Mouse (Mus musculus) lung, postnatal 10 days (tissue): ENCODE results near the gene Foxn1.

Source experiments
- DNase-seq: peaks from one replicate; pipeline ENCODE4 v3.0.0; 2021

Gene Foxn1

GRCm38 (mm10) chr11:78399680-78400079 lies 13.3 kb upstream of the Foxn1 start:
- peak; percentile 87 for DNase-seq

GRCm38 (mm10) chr11:78398212-78398611 lies 11.9 kb upstream of the Foxn1 start:
- DNase-seq = no peak

GRCm38 (mm10) chr11:78397397-78397796 lies 11.0 kb upstream of the Foxn1 start:
- peak; percentile 85 for DNase-seq

DNA sequence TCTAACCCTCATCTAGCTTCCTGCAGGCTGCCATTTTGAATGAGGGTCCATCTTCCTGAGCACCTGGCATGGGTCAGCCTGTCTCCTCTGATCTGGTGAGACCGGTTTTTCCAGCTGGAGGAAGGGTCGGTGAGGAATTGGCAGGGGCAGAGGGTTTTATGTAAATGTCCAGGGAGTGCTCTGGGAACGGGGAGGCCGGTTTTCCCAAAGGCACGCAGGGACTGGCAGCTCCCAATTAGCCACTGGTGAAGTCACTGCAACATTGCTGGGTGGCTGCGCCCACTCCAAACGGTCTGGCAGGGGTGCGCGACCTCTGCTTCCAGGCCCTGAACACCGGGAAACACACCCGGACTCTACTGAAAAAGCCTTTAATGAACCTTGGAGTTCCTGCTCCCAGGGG lies 10.6 kb upstream of the Foxn1 start:
- no peak for DNase-seq

- peak; percentile 77 for DNase-seq
These were observed 6.4 kb upstream of the Foxn1 start for GRCm38 (mm10) chr11:78392728-78393127.

- DNase-seq = no peak
These were observed 582 bp downstream of the Foxn1 start for GRCm38 (mm10) chr11:78385776-78386175.

- DNase-seq = no peak
These were observed 3.7 kb downstream of the Foxn1 start for GRCm38 (mm10) chr11:78382701-78383100.

DNA sequence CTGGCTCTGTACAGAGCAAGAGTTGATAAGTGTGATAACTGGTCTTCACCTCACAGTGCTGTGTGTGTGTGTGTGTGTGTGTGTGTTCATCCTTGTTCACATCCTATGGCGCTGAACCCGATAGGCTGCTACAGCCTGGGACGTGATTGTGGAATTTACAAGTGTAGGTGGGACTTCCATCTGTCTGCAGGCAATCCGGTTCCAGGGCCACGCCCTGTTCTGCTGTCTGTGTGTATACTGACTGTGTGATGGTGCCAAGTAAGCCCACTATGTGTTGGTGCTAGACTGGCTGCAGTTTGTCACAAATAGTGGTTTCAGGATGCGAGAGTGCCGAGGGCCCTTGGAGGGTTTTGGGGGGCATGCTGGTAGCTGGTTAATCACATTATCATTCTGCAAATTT lies 4.1 kb downstream of the Foxn1 start:
- no peak for DNase-seq

- DNase-seq = no peak
These were observed 5.4 kb downstream of the Foxn1 start for GRCm38 (mm10) chr11:78380996-78381395.

GRCm38 (mm10) chr11:78380351-78380750 lies 6.0 kb downstream of the Foxn1 start:
- no peak for DNase-seq

DNA sequence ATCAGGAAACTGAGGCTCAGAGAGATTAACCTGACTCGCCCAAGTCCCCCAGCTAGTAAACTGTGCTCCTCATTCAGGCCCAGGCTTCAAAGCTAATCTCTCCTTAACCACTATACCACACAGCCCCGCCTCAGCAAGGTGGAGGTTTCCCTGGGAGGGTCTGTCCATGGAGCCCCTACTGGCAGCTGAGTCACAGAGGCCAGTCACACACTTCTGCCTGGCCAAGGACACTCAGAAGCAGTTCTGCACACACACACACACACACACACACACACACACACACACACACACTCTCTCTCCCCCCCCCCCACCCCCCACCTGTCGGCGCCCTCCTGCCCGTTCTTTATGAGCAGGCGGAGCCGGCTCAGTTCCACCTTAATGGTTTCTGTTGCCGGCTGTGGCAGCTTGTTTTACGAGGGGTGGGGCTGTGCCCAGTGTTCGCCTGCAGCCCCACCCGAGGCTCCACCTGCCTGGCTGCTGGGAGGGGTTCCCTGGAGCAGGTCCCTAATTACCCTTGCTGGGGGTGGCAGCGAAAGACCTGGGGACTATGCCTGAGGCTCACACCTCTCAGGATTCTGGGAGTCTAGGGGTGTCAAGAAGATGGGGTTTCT lies 8.7 kb downstream of the Foxn1 start:
- no peak for DNase-seq

GRCm38 (mm10) chr11:78374147-78374546 lies 12.2 kb downstream of the Foxn1 start:
- no peak for DNase-seq

DNA sequence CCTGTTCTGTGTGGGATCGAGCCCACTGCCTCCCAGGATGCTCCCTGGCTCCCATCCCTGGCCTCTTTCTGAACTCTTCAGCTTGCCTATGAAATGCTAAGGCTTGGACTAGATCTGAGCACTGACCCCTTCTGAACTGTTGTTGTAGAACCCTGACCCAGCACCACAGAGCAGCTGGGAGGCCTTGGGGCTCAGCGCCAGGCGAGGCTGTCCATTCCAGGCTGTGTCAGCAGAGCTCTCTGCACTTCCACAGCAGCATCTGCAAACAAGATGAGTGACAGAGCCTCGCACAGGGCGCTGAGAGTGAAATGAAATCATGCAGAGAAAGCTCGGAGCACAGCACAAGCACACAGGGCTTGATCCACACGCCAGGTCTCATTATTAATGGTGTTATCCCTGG lies 13.7 kb downstream of the Foxn1 start:
- peak; percentile 58 for DNase-seq

GRCm38 (mm10) chr11:78372166-78372565 lies 14.2 kb downstream of the Foxn1 start:
- no peak for DNase-seq

DNA sequence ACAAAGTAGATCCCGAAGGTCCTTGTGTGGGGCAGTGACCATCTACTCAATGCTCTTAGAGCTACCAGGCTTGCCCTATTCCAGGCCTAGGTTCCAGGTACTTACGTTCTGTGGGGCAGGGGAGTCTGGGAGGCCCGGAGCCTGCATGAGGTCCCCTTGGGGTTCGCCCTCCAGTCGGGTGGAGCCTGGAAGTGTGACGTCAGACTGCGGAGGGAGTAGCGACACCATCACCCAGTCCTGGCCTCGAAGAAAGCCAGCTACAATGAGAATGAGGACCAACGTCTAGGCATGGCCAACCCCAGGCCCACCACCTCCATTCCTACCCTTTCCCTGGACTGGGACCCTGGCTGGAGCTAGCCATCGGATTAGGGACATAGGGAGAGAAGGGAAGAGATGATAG lies 14.6 kb downstream of the Foxn1 start:
- DNase-seq = no peak

DNA sequence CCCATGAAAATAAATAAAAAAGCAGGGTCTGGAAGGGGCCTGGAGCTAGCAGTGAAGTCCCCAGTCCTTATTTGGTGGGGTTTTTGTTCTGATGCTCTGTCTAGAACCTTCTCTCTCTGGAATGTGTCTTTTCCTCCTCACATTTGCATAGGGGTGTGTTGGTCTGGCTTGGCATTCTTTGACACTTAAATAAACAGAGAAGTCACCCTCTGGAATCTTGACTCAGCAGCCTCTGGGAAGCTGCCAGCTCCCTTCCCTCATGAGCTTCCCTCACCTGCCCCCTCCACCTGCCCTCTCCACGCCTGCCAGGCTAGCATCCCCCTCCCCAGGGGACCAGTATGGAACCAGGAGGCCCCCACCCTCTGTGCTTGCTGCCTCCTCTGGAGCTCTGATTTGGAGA lies 16.0 kb downstream of the Foxn1 start:
- peak; percentile 59 for DNase-seq

DNA sequence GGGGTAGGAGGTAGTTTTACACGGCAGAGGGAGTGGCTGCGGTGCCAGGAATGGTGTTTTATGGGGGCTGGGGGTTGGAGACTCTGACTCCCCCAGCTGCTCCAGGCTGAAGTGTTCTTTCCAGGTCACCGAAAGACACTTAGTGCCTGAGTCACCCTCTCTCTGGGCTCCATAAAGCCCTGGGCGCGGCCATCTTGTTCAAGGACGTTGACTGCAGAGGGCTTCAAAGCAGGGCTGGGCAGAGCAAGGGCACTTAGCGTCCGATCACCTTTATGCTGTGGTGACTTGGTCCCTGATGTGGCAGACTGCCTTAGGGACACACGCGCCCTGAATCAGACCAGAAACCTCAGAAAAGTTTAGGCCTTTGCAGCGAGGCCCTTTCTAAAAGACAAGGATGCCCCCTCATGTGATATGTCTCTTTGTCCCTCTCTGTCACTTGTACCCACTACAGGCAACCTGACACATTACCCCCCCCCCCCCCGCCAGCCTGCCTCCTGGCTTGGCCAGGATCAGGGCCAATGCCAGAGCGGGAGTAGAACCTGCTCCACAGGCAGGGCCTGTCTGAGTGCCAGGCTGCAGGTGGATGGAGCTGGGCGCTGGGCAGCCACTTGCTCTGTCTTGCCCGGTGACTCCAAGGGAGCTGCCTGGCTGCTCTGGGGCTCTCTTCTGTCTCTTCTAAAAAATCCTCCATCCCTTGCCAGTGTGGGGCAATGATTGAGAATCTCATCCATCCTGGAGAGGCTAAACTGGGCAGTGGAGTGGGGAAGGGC lies 18.7 kb downstream of the Foxn1 start:
- DNase-seq = no peak

DNA sequence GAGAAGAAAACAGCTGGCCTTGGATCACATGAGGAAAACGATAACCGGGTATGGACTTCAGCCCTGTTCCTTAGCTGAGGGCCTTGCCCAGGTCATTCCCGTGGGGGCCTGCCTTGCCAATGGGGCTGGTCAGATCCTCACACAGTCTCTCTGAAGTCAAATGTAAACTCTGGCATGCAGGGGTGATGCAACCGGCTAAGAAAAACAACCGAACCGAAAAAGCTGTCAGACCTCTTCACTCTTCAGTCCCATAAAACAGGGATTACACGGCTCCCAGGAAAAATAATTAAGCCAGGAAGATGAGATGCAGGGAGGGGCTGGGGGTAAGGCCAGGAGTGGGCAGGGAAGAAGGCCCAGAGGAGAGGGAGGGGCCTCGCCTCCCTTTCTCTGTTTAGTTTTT lies 22.3 kb downstream of the Foxn1 start:
- no peak for DNase-seq

DNA sequence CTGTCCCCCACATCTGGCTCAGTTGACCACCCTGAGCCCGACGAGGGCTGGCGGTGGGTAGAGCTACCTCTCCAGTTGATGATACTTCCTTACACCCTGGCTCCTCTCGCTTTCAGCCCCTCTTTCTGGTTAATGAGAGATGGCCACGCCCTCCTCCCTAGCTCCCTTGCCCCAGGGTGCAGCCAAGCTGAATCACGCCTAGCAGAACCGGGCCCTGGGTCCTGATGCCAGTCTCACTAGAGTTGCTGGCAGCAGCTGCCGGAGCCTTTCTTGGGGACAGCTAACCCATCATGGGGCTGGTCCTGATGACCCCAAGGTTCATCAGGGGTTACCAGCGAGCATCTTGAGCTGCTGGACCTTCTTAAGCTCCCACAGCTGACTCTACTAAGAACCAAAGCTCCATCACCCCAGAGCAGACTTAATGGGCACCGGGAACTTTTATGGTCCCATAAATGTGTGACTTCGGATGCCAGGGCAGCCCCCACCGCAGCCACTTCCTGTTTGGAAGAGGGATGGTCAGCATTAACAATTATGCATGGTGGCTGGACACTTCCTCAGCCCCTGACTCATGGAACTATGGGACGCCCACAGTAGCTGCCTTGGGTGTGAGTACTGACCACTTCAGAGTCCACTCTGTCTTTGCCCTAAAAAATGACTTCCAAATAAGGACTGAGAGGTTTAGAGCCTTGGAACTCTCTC lies 22.9 kb downstream of the Foxn1 start:
- no peak for DNase-seq

- DNase-seq = no peak
These were observed 25.6 kb downstream of the Foxn1 start for GRCm38 (mm10) chr11:78360789-78361131.

GRCm38 (mm10) chr11:78360125-78360788 lies 26.1 kb downstream of the Foxn1 start:
- peak; percentile 88 for DNase-seq

- DNase-seq = peak; percentile 45
These were observed 27.9 kb downstream of the Foxn1 start for GRCm38 (mm10) chr11:78358330-78359007.
